In genomic region chr3:53735147-53735546, GRCm38 (mm10) we compare ENCODE assay signal across 9 mouse cellular contexts.
A peak's percentile ranks its signal among the peaks of the same experiment; 100 is the strongest.
DNase-seq lines count a peak whose midpoint lies in the region; ATAC-seq and TF ChIP-seq lines count a peak whose summit lies in the region.
"Had no signal": no experiment of that assay in that cellular context is flagged by ENCODE, and none has a peak within 500 bp of the region (broad histone marks: within the 10 kb centered on the region; RNA-seq: fewer than 3 reads in every experiment).

No protein-coding gene starts in this region.

- TF ChIP-seq CTCF in kidney, adult 2 months (conservative IDR thresholded peaks at IDR 0.05; ENCODE audit: insufficient read depth, insufficient read length, low read depth, low read length): peak; percentile 29; the same call in 1 of the 2 replicates

- no peak overlapping the region for H3K4me2 ChIP-seq in forebrain, embryonic 15.5 days (replicated peaks)
- H3K4me2 ChIP-seq: limb, embryonic 12.5 days had no signal

- H3K9me3 ChIP-seq in forebrain, embryonic 15.5 days: no peaks in the 10 kb centered on the region
- H3K9me3 ChIP-seq: limb, embryonic 12.5 days had no signal

- H3K27me3 ChIP-seq in kidney, adult 2 months (replicated peaks; ENCODE audit: control insufficient read depth, insufficient read depth, low read length): no peaks in the 10 kb centered on the region
- H3K27me3 ChIP-seq in forebrain, embryonic 15.5 days: no peaks in the 10 kb centered on the region
- H3K27me3 ChIP-seq: limb, embryonic 12.5 days had no signal

- ATAC-seq in forebrain, embryonic 15.5 days (replicated peaks): peak; percentile 90
- no peak for ATAC-seq in megakaryocyte progenitor cell, adult 5-6 weeks (replicated peaks; ENCODE audit: poor library complexity)

- no peak overlapping the region for H3K27ac ChIP-seq in kidney, adult 2 months (ENCODE audit: insufficient read depth, low read depth, low read length)
- no peak overlapping the region for H3K27ac ChIP-seq in forebrain, embryonic 15.5 days (replicated peaks)
- H3K27ac ChIP-seq: limb, embryonic 12.5 days had no signal

- H3K4me3 ChIP-seq in kidney, adult 2 months (ENCODE audit: insufficient read depth, low read depth, low read length): no peak overlapping the region
- H3K4me3 ChIP-seq in forebrain, embryonic 15.5 days: no peak overlapping the region
- H3K4me3 ChIP-seq: limb, embryonic 12.5 days had no signal

- DNase-seq in kidney, adult 2 months: peak; percentile 17
- DNase-seq in kidney, adult 11 months: no peak
- DNase-seq in NIH3T3 (ENCODE audit: low read depth): peak; percentile 13
- peak; percentile 21 to 71 for DNase-seq in layer of hippocampus, adult 18-20 months (ENCODE audit: low spot score in 2 of 2)
- DNase-seq in retina, postnatal 7 days (ENCODE audit: low read depth, low spot score): peak; percentile 23
- DNase-seq in urinary bladder, postnatal 36 days (ENCODE audit: low spot score in 2 of 2): no peak

- H3K4me1 ChIP-seq in kidney, adult 2 months (ENCODE audit: control insufficient read depth, insufficient read depth, low read length): no peaks in the 10 kb centered on the region
- 0 out of 2 replicates have a peak, but pooled peaks cover 6% of the 10 kb centered on the region for H3K4me1 ChIP-seq in forebrain, embryonic 15.5 days
- H3K4me1 ChIP-seq: limb, embryonic 12.5 days had no signal

- H3K9ac ChIP-seq in forebrain, embryonic 15.5 days (replicated peaks): no peak overlapping the region
- H3K9ac ChIP-seq: limb, embryonic 12.5 days had no signal

- 39% methylated on average over 5 of the region's 5 CpGs for WGBS in kidney, adult 2 months
- 28% methylated on average over 5 of the region's 5 CpGs for WGBS in forebrain, embryonic 15.5 days

- no peak for TF ChIP-seq POLR2A in kidney, adult 2 months (IDR thresholded peaks at IDR 0.05; ENCODE audit: low read depth, low read length)

- no peaks in the 10 kb centered on the region for H3K36me3 ChIP-seq in kidney, adult 2 months (ENCODE audit: control insufficient read depth, insufficient read depth, low read length)
- no peaks in the 10 kb centered on the region for H3K36me3 ChIP-seq in forebrain, embryonic 15.5 days
- H3K36me3 ChIP-seq: limb, embryonic 12.5 days had no signal

Comparison
In these comparisons a context has a peak if more than half of its experiments do, and no peak if none do; other contexts are left out.
1. DNase-seq: peak in kidney, adult 2 months (single experiment), NIH3T3 (single experiment), layer of hippocampus, adult 18-20 months (2 of 2) and retina, postnatal 7 days (single experiment); none in kidney, adult 11 months (single experiment) and urinary bladder, postnatal 36 days (0 of 2).